Mouse (Mus musculus): ENCODE results near the gene Snrpd3.

- TF ChIP-seq CTCF (conservative IDR thresholded peaks at IDR 0.05; ENCODE audit: low read length) (no peak), NANOG (IDR thresholded peaks at IDR 0.05; ENCODE audit: borderline replicate concordance, low read length) (no peak)
These were observed 6.3 kb upstream of the Snrpd3 start for GRCm38 (mm10) chr10:75511060-75511459.
